In the genomic region with DNA sequence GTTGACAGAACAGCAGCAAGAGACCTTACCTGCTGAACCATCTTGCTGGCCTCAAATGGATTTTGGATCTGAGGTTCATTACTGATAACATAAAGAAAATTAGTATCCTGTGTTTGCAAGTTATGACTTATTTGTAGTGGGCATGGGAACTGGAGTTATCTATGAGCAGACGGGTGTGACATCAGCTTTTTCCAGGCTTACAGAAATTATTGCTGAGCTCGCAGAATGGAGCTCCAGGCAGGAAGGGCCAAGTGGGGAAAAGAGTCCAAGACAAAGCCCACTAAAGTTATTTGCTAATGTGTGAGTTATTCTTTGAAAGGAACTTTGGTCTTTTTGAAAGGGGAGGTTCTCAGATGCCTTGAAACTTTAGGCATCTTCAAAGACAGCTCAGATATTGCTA, we compare ENCODE assay signal across 9 mouse cellular contexts.
"Had no signal": no experiment of that assay in that cellular context is flagged by ENCODE, and none has a peak within 500 bp of the region (broad histone marks: within the 10 kb centered on the region; RNA-seq: fewer than 3 reads in every experiment).

No protein-coding gene starts in this region.

- H3K27me3 ChIP-seq: neural tube, embryonic 12.5 days; neural tube, embryonic 13.5 days; neural tube, embryonic 15.5 days; stomach, embryonic 15.5 days had no signal

- H3K4me3 ChIP-seq: neural tube, embryonic 12.5 days; neural tube, embryonic 13.5 days; neural tube, embryonic 15.5 days; stomach, embryonic 15.5 days had no signal

- H3K36me3 ChIP-seq: neural tube, embryonic 12.5 days; neural tube, embryonic 13.5 days; neural tube, embryonic 15.5 days; stomach, embryonic 15.5 days had no signal

- H3K9me3 ChIP-seq: neural tube, embryonic 12.5 days; neural tube, embryonic 13.5 days; neural tube, embryonic 15.5 days; stomach, embryonic 15.5 days had no signal

- H3K9ac ChIP-seq: neural tube, embryonic 12.5 days; neural tube, embryonic 13.5 days; neural tube, embryonic 15.5 days; stomach, embryonic 15.5 days had no signal

- H3K27ac ChIP-seq: neural tube, embryonic 12.5 days; neural tube, embryonic 13.5 days; neural tube, embryonic 15.5 days; stomach, embryonic 15.5 days; stomach, postnatal 0 days had no signal

- H3K4me1 ChIP-seq: neural tube, embryonic 12.5 days; stomach, embryonic 15.5 days had no signal

- H3K4me2 ChIP-seq: neural tube, embryonic 12.5 days; neural tube, embryonic 13.5 days; neural tube, embryonic 15.5 days; stomach, embryonic 15.5 days had no signal

- DNase-seq: retina, postnatal 1 day; right cerebral cortex, adult 18-20 months; right cerebral cortex, postnatal 14 days; right cerebral cortex, postnatal 25 days had no signal
